Mouse (Mus musculus) ES-E14 (cell line): ENCODE measurements around the gene Fcrl1.

Experiments
- CHD2 ChIP-seq: IDR thresholded peaks from 2 replicates; pipeline ENCODE4 v1.6.1; 2014; ENCODE audit warnings: mild to moderate bottlenecking, low read depth, low read length, inconsistent platforms
- MAFK ChIP-seq: IDR thresholded peaks from 2 replicates; pipeline ENCODE4 v1.6.1; 2014; ENCODE audit warnings: mild to moderate bottlenecking, low read depth, low read length, inconsistent platforms; ENCODE audit not compliant: insufficient read depth
- ZC3H11A ChIP-seq: IDR thresholded peaks from 2 replicates; pipeline ENCODE4 v1.6.1; 2012; ENCODE audit warnings: low read depth, mild to moderate bottlenecking, inconsistent platforms, low read length, borderline replicate concordance

GRCm38 (mm10) chr3:87337899-87338298 is 38.3 kb upstream of the Fcrl1 start:
- TF ChIP-seq MAFK (no peak), ZC3H11A (no peak), CHD2 (no peak)
